Mouse (Mus musculus): ENCODE results near the gene Rxfp2. TPM values are rescaled to one million over a fixed set of nuclear protein-coding genes. Genes with fewer than 3 reads are reported as not detected.

Gene Rxfp2
- polyA plus RNA-seq, 1 experiment: 0.08 TPM

GRCm38 (mm10) chr5:150032075-150032492, 13.6 kb downstream of the Rxfp2 start:
- Histone ChIP-seq H3K27ac (ENCODE audit: insufficient read depth, low read depth, low read length) (no peak overlapping the region), H3K36me3 (ENCODE audit: control insufficient read depth, insufficient read depth, low read length) (no peaks in the 10 kb centered on the region), H3K4me1 (ENCODE audit: control insufficient read depth, insufficient read depth, low read length) (no peaks in the 10 kb centered on the region), H3K4me3 (ENCODE audit: insufficient read depth, low read depth, low read length) (no peak overlapping the region), H3K27me3 (replicated peaks; ENCODE audit: control insufficient read depth, insufficient read depth, low read length) (no peaks in the 10 kb centered on the region)
- DNase-seq: peak; percentile 17
- TF ChIP-seq CTCF (conservative IDR thresholded peaks at IDR 0.05; ENCODE audit: insufficient read depth, insufficient read length, low read depth, low read length) (no peak), POLR2A (IDR thresholded peaks at IDR 0.05; ENCODE audit: low read depth, low read length) (no peak)
- 29% methylated on average over 3 of the region's 3 CpGs for WGBS

GRCm38 (mm10) chr5:150036286-150036685, 17.8 kb downstream of the Rxfp2 start:
- Histone ChIP-seq H3K27ac (ENCODE audit: insufficient read depth, low read depth, low read length) (no peak overlapping the region), H3K36me3 (ENCODE audit: control insufficient read depth, insufficient read depth, low read length) (no peaks in the 10 kb centered on the region), H3K4me1 (ENCODE audit: control insufficient read depth, insufficient read depth, low read length) (no peaks in the 10 kb centered on the region), H3K27me3 (replicated peaks; ENCODE audit: control insufficient read depth, insufficient read depth, low read length) (no peaks in the 10 kb centered on the region), H3K4me3 (ENCODE audit: insufficient read depth, low read depth, low read length) (no peak overlapping the region)
- no peak for DNase-seq
- 80% methylated on average over 8 of the region's 8 CpGs for WGBS
- TF ChIP-seq POLR2A (IDR thresholded peaks at IDR 0.05; ENCODE audit: low read depth, low read length) (no peak), CTCF (conservative IDR thresholded peaks at IDR 0.05; ENCODE audit: insufficient read depth, insufficient read length, low read depth, low read length) (no peak)

GRCm38 (mm10) chr5:150036918-150037317, 18.4 kb downstream of the Rxfp2 start:
- DNase-seq: no peak
- Histone ChIP-seq H3K36me3 (ENCODE audit: control insufficient read depth, insufficient read depth, low read length) (no peaks in the 10 kb centered on the region), H3K27me3 (replicated peaks; ENCODE audit: control insufficient read depth, insufficient read depth, low read length) (no peaks in the 10 kb centered on the region), H3K4me3 (ENCODE audit: insufficient read depth, low read depth, low read length) (no peak overlapping the region), H3K4me1 (ENCODE audit: control insufficient read depth, insufficient read depth, low read length) (no peaks in the 10 kb centered on the region), H3K27ac (ENCODE audit: insufficient read depth, low read depth, low read length) (no peak overlapping the region)
- 74% methylated on average over 4 of the region's 4 CpGs for WGBS
- TF ChIP-seq POLR2A (IDR thresholded peaks at IDR 0.05; ENCODE audit: low read depth, low read length): no peak
- TF ChIP-seq CTCF (conservative IDR thresholded peaks at IDR 0.05; ENCODE audit: insufficient read depth, insufficient read length, low read depth, low read length): no peak

- Histone ChIP-seq H3K36me3 (ENCODE audit: control insufficient read depth, insufficient read depth, low read length) (no peaks in the 10 kb centered on the region), H3K27me3 (replicated peaks; ENCODE audit: control insufficient read depth, insufficient read depth, low read length) (no peaks in the 10 kb centered on the region), H3K4me1 (ENCODE audit: control insufficient read depth, insufficient read depth, low read length) (no peaks in the 10 kb centered on the region), H3K4me3 (ENCODE audit: insufficient read depth, low read depth, low read length) (no peak overlapping the region), H3K27ac (ENCODE audit: insufficient read depth, low read depth, low read length) (no peak overlapping the region)
- DNase-seq: no peak
- 84% methylated on average over 2 of the region's 2 CpGs for WGBS
- TF ChIP-seq CTCF (conservative IDR thresholded peaks at IDR 0.05; ENCODE audit: insufficient read depth, insufficient read length, low read depth, low read length) (0 out of 2 replicates have a peak, but pooled peaks have one; percentile 14), POLR2A (IDR thresholded peaks at IDR 0.05; ENCODE audit: low read depth, low read length) (no peak)
These were observed 26.1 kb downstream of the Rxfp2 start for GRCm38 (mm10) chr5:150044533-150044932.

GRCm38 (mm10) chr5:150046438-150046837, 28.0 kb downstream of the Rxfp2 start:
- TF ChIP-seq CTCF (conservative IDR thresholded peaks at IDR 0.05; ENCODE audit: insufficient read depth, insufficient read length, low read depth, low read length): no peak
- TF ChIP-seq POLR2A (IDR thresholded peaks at IDR 0.05; ENCODE audit: low read depth, low read length): no peak
- no peaks in the 10 kb centered on the region for H3K4me1 ChIP-seq (ENCODE audit: control insufficient read depth, insufficient read depth, low read length)
- H3K4me3 ChIP-seq (ENCODE audit: insufficient read depth, low read depth, low read length): no peak overlapping the region
- H3K36me3 ChIP-seq (ENCODE audit: control insufficient read depth, insufficient read depth, low read length): no peaks in the 10 kb centered on the region
- WGBS: 38% methylated on average over 15 of the region's 15 CpGs
- no peaks in the 10 kb centered on the region for H3K27me3 ChIP-seq (replicated peaks; ENCODE audit: control insufficient read depth, insufficient read depth, low read length)
- H3K27ac ChIP-seq (ENCODE audit: insufficient read depth, low read depth, low read length): no peak overlapping the region
- DNase-seq: no peak

- H3K4me1 ChIP-seq (ENCODE audit: control insufficient read depth, insufficient read depth, low read length): no peaks in the 10 kb centered on the region
- WGBS: 52% methylated on average over 7 of the region's 7 CpGs
- H3K4me3 ChIP-seq (ENCODE audit: insufficient read depth, low read depth, low read length): no peak overlapping the region
- no peaks in the 10 kb centered on the region for H3K36me3 ChIP-seq (ENCODE audit: control insufficient read depth, insufficient read depth, low read length)
- no peak overlapping the region for H3K27ac ChIP-seq (ENCODE audit: insufficient read depth, low read depth, low read length)
- TF ChIP-seq POLR2A (IDR thresholded peaks at IDR 0.05; ENCODE audit: low read depth, low read length) (no peak), CTCF (conservative IDR thresholded peaks at IDR 0.05; ENCODE audit: insufficient read depth, insufficient read length, low read depth, low read length) (peak; percentile 53)
- peak; percentile 7 for DNase-seq
- no peaks in the 10 kb centered on the region for H3K27me3 ChIP-seq (replicated peaks; ENCODE audit: control insufficient read depth, insufficient read depth, low read length)
These were observed 31.5 kb downstream of the Rxfp2 start for GRCm38 (mm10) chr5:150049946-150050345.

- TF ChIP-seq POLR2A (IDR thresholded peaks at IDR 0.05; ENCODE audit: low read depth, low read length) (no peak), CTCF (conservative IDR thresholded peaks at IDR 0.05; ENCODE audit: insufficient read depth, insufficient read length, low read depth, low read length) (peak; percentile 50; the same call in 1 of the 2 replicates)
- H3K4me3 ChIP-seq (ENCODE audit: insufficient read depth, low read depth, low read length): no peak overlapping the region
- H3K4me1 ChIP-seq (ENCODE audit: control insufficient read depth, insufficient read depth, low read length): no peaks in the 10 kb centered on the region
- H3K36me3 ChIP-seq (ENCODE audit: control insufficient read depth, insufficient read depth, low read length): no peaks in the 10 kb centered on the region
- H3K27ac ChIP-seq (ENCODE audit: insufficient read depth, low read depth, low read length): no peak overlapping the region
- 52% methylated on average over 5 of the region's 5 CpGs for WGBS
- H3K27me3 ChIP-seq (replicated peaks; ENCODE audit: control insufficient read depth, insufficient read depth, low read length): no peaks in the 10 kb centered on the region
- peak; percentile 34 for DNase-seq
These were observed 33.4 kb downstream of the Rxfp2 start for GRCm38 (mm10) chr5:150051828-150052227.

All from kidney, adult 2 months (tissue).